Mouse (Mus musculus) T-helper 2 cell (primary cell): ENCODE data around the gene Slc25a45.

Experiments
- in situ Hi-C: fragments of 300-600 bp; cut with MboI, MseI; formaldehyde crosslinking; loops from one replicate; pipeline ENCODE4 v1.15.1; 2025; ENCODE audit warnings: high pct_unique_total_duplicates

Slc25a45 gene

GRCm38 (mm10) chr19:5877618-5878361 is at the start of gene Slc25a45:
Gene Slc25a45 (plus strand): TSS chr19:5877808.
- in situ Hi-C loops = loop anchor here (5.0 kb wide), 2 partner anchors 35 to 85 kb away; no protein-coding TSS in a partner anchor

GRCm38 (mm10) chr19:5828155-5828554 is 49.5 kb upstream of the Slc25a45 start:
- in situ Hi-C loops = no loop called here

GRCm38 (mm10) chr19:5828905-5829304 is 48.7 kb upstream of the Slc25a45 start:
- in situ Hi-C loops = no loop called here

DNA sequence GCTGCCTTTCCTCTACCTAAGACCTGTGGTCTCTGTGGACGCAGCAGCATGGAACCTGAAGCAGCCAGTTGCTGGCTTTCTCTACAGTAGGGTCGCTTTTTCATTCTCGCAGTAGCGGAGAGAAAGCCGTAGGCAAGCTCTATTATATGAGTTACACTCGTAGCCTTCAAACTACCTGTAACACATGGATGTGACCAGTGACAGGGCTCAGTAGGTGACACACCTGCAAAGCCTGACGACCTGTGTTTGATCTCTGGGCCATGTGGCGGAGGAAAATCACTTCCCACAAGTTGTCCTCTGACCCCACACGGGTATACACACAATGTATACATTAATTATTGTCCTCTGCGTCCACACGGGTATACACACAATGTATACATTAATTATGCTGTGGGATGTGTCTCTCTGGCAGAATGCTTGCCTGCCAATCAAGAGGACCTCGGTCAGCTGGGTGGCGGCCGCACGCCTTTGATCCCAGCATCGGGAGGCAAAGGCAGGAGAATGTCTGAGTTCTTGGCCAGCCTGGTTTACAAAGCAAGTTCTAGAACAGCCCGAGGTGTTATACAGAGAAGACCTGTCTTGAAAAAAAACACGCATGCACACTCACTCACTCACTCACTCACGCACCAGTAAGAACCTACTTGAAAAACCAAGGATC is 47.5 kb upstream of the Slc25a45 start:
- in situ Hi-C loops = no loop called here

DNA sequence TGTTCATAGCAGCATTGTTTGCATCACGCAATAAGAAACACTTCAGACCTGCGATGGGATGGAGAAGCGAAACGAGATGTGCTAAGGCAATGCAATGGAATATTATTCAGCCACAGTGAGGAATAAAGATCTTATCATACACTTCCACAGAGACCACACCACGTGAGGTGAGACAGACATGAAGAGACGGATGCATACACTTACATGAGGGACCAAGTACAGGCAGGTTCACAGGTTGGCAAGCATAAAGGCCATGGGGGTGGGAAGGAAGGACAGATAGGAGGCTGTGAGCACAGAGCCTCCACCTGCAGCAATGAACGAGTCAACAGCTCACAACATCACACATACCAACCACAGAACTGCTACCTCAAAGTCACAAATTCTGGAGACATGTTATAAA is 46.8 kb upstream of the Slc25a45 start:
- in situ Hi-C loops = no loop called here

GRCm38 (mm10) chr19:5831224-5831957 is 46.2 kb upstream of the Slc25a45 start:
- in situ Hi-C loops = no loop called here

DNA sequence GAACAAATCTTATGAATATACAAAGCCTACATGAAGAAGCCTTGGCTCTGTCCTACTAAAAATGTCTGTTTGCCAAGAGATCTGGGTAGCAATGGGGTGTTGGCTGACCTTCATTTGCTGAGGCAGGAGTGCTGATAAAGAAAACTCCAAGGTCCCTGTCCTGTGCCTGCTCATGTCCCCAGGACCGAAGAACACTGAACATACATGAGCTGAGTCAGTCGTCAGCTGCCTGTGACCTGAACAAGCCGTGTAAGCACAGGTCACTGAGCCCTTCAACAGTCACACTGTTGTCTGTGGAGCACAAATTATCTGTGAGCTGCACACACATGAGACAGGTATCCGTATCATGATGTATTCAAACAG is 45.7 kb upstream of the Slc25a45 start:
- in situ Hi-C loops = no loop called here

DNA sequence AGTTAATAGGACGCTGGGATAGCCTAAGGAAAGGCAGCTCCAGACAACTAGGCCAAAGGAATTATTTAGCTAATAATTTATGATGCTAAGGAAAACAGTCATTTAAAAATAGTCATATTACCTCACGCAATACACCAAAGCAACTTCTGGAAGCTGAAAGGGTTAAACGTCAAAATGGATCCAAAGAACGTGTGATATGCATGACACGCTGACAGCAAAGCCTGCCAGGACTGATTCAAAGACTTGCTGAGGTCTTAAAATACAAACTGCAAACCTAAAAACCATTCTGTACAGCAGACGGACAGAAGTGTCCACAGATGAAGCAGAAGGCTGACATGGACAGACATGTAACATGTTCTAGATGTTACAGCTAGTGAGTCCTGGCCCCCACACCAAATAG is 45.3 kb upstream of the Slc25a45 start:
- in situ Hi-C loops = no loop called here

DNA sequence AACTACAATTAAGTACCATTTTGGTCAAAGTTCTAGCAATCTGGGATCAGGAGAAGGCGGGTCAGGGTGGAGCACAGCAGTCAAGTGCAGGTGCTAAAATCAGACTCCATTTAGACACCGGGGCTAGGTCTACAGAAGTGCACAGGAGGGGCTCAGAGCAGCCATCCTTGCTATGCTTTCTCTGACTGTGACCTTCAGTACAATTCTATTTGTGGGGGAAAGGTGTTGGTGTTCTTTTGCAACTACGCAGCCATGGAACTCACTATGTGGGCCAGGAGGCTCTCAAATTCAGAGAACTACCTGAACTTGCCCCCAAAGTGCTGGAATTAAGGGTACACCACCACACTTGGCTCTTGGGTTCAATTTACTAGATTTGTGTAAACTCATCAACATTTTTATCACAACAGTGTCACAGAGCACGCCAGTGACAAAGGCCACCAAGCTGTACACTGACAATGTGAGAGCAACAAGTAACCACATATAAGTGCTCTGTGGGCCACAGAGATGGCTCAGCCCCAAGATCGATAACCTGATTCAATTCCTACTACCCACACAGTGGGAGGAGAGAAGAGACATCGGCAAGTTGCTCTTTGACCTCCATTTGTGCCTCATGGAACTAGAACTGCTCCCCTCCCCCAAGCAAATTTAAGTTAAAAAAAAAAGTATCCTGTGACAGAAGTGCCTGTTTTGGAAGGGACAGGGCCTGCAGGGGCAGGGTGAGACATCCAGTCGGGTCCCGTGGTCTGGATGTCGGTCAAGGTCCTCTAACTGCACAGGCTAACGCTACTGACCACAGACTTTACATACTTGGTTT is 44.1 kb upstream of the Slc25a45 start:
- in situ Hi-C loops = no loop called here

- in situ Hi-C loops = no loop called here
Measured at GRCm38 (mm10) chr19:5834260-5834925, 43.2 kb upstream of the Slc25a45 start.

DNA sequence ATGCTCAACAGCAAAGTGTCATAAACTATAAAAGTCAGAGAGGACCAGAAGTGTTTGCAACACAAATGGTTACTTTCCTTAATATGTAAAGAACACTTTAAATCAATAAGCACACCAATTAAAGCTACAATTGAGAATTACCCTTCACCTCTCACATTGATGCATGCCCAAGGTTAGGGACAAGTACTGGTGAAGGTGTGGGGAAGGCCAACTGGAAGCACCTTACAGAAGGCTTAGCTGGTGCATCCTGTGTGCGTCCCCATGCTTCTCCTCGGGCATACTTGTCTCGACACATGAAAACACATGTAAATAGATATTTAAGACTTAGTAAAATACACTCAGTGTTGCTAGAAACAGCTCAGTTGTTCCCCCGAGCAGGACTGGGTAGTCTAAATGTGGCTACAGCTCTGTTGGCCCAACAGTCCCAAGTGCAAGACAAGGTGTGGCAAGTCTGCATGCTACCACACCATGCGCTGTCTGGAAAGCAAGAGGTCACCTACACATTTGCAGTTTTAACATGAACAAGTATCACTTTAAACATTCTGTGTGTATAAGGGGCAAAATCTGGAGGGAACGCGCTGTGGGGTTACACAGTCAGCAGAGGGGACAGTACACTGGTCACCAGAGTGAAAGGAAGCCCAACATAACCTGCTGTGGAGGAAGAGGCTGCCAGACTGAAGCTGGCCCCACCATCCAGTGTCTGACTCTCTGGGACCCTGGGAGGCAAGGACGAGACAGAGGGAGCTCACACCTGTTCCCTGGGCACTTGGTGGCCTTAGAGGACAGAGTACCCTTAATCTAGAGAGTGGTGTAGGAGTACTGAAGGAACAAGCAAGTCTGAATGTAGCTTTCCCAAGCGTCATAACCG is 42.3 kb upstream of the Slc25a45 start:
- in situ Hi-C loops = no loop called here

GRCm38 (mm10) chr19:5835922-5836430 is 41.6 kb upstream of the Slc25a45 start:
- in situ Hi-C loops = no loop called here

GRCm38 (mm10) chr19:5836941-5837572 is 40.6 kb upstream of the Slc25a45 start:
- in situ Hi-C loops = no loop called here

DNA sequence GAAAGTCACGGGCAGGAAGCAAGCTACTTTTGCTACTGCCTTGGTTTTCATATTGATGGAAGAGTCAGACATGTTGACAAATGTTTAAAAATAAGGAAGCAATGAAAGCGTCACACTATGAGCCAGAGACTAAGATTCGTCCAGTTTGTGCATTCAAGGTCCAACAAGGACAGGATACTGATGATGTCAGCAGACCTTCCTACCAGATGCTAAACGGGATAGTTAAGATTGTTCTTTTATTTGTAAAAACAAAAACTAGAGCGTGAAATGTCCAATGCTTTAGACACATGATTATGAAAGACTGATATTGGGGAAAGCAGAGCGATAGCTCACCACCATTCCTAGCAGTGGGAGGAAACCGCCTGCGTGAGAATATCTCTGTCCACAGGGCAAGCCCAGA is 40.0 kb upstream of the Slc25a45 start:
- in situ Hi-C loops = no loop called here

DNA sequence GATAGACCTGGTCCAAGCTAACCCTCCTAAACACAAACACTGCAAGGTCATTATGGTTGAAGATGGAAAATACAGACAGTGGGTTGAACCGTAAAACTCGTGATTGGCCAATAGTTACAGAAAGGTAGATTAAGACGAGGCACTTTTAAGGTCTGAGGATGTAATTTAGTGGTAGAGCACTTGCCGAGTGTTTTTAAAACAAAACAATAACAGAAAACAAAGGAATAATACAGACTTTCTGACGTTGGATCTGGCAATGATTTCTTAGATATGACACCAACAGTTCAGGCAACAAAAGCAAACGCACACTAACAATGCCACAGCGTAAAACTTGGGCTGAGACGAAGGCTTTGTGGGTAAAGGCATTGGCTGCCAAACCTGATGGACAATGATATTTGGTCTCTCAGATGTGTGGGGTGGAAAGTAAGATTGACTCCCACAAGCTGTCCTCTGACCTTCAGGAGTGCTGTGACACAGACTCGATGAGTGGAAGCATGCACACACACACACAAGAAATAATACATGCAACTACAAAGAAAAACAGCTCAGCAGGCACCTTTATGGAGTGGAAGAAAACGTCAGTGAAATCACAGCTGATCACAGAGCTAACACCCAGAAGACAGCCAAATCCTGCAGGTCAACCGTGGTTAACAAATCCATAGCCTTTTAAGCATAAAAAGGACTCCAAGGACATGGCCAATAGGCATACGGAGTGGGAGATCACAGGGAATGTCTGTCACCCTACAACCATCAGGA is 39.3 kb upstream of the Slc25a45 start:
- in situ Hi-C loops = no loop called here

GRCm38 (mm10) chr19:5838892-5839165 is 38.8 kb upstream of the Slc25a45 start:
- in situ Hi-C loops = no loop called here

- in situ Hi-C loops = loop anchor here (5.0 kb wide), 1 partner anchor 38 kb away; the partner anchor contains the start of genes Frmd8 and Slc25a45
Measured at GRCm38 (mm10) chr19:5839317-5840085, 38.1 kb upstream of the Slc25a45 start.
